Mouse (Mus musculus) CD4-positive, CD25-positive, alpha-beta regulatory T cell, adult 9 weeks (primary cell): ENCODE measurements around the gene Gm49369. TPM values are rescaled to one million over a fixed set of nuclear protein-coding genes. Genes with fewer than 3 reads are reported as not detected.

ENCODE experiments used
- polyA plus RNA-seq: library from polyadenylated mRNA; unstranded; fragments of 100-300 nt; shearing (Covaris generic); gene quantifications from one replicate; pipeline ENCODE4 v1.2.1, GENCODE M21; 2017

Gene Gm49369
- polyA plus RNA-seq, result 2.0 TPM

GRCm38 (mm10) chr7:142382567-142382966, at the start of gene Gm49369:
Gm49369 (minus strand) TSS chr7:142382667.

DNA sequence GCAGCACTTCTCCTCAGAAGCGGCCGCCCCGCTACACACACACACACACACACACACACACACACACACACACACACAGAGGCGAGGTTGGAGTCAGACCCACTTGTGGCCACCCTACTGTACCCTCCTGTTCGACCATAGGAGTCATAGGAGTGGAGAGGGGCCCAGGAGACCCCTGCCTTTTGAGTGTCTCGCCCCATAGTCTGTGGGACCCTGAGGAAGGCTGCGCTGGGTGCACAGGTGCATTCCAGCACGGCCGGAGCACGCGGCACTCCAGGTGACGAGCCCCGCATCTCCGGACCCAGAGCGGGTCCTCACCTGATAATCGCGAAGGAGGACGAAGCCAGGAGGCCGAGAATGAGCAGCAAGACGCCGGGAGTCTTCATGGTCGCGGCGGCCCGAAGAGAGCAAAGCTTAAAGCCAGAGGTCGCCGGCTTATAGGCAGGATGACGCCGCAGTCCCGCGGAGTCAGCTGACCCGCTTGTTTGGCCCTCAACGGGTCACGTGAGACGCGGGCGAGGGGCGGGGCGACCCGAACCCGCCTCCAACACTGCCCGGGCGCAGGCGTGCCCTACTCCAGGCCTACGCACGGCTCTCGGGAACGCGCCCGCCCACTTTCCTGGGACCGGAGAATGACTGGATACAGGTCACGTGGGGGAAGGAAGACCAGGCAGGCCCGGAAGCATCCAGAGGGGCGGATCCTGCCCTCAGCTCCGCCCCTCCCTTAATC, 5.1 kb upstream of the Gm49369 start, which contains the start of gene Ctsd:
TSS of gene Ctsd (minus strand) at position 620 of the 730 bp plus-strand sequence.

GRCm38 (mm10) chr7:142373641-142374412, 8.6 kb downstream of the Gm49369 start, which contains the start of gene Ifitm10:
Ifitm10 (minus strand) TSS chr7:142373753.

Other genes with a start within 250 kb of the Gm49369 start
- gene Gm39115, start 246.6 kb downstream of the Gm49369 start, polyA plus RNA-seq, result not detected
- gene Gm45337, start 238.1 kb downstream of the Gm49369 start, polyA plus RNA-seq, result not detected
- not detected for gene Gm29735, start 225.6 kb downstream of the Gm49369 start, polyA plus RNA-seq
- not detected for gene Gm4553, start 216.9 kb downstream of the Gm49369 start, polyA plus RNA-seq
- not detected for gene Krtap5-2, start 206.7 kb downstream of the Gm49369 start, polyA plus RNA-seq
- gene Gm10153, start 192.3 kb downstream of the Gm49369 start, polyA plus RNA-seq, result not detected
- gene Krtap5-3, start 181.3 kb downstream of the Gm49369 start, polyA plus RNA-seq, result not detected
- gene Gm7579, start 170.8 kb downstream of the Gm49369 start, polyA plus RNA-seq, result not detected
- gene Krtap5-5, start 152.7 kb downstream of the Gm49369 start, polyA plus RNA-seq, result not detected
- not detected for gene Gm40460, start 141.6 kb downstream of the Gm49369 start, polyA plus RNA-seq
- not detected for gene Gm2431, start 124.3 kb downstream of the Gm49369 start, polyA plus RNA-seq
- not detected for gene Gm4559, start 108.3 kb downstream of the Gm49369 start, polyA plus RNA-seq
- gene Krtap5-1, start 85.5 kb downstream of the Gm49369 start, polyA plus RNA-seq, result not detected
- gene Krtap5-4, start 79.1 kb downstream of the Gm49369 start, polyA plus RNA-seq, result not detected
- 4.2 TPM for gene Ifitm10, start 8.9 kb downstream of the Gm49369 start, polyA plus RNA-seq
- 438 TPM for gene Ctsd, start 5.4 kb upstream of the Gm49369 start, polyA plus RNA-seq
- gene Syt8, start 52.2 kb upstream of the Gm49369 start, polyA plus RNA-seq, result not detected
- gene Tnni2, start 59.1 kb upstream of the Gm49369 start, polyA plus RNA-seq, result not detected
- gene Lsp1, start 78.1 kb upstream of the Gm49369 start, polyA plus RNA-seq, result 1,165 TPM
- 5.5 TPM for gene Tnnt3, start 116.2 kb upstream of the Gm49369 start, polyA plus RNA-seq
- gene Mrpl23, start 150.0 kb upstream of the Gm49369 start, polyA plus RNA-seq, result 4.7 TPM